Mouse (Mus musculus) cerebellum, adult 2 months (tissue): ENCODE measurements around the gene Col27a1. TPM values are rescaled to one million over a fixed set of nuclear protein-coding genes. Genes with fewer than 3 reads are reported as not detected.

Experiments used
- DNase-seq, 2 experiments: peaks; one replicate each; pipeline ENCODE4 v3.0.0; 2021
- H3K27ac ChIP-seq: fragments of 200-500 bp; 2 replicates; pipeline ENCODE4 v1.5.1; 2012; ENCODE audit warnings: low read length, control low read depth, inconsistent platforms; ENCODE audit not compliant: insufficient read depth
- H3K27me3 ChIP-seq: fragments of 200-500 bp; 2 replicates; pipeline ENCODE4 v1.6.1; 2012; ENCODE audit warnings: inconsistent platforms, mild to moderate bottlenecking, low read length, moderate library complexity; ENCODE audit not compliant: control insufficient read depth, insufficient read depth
- H3K4me1 ChIP-seq: fragments of 200-500 bp; 2 replicates; pipeline ENCODE4 v1.6.1; 2011; ENCODE audit warnings: low read length; ENCODE audit not compliant: control insufficient read depth, insufficient read depth
- H3K4me3 ChIP-seq: fragments of 200-500 bp; replicated peaks from 2 replicates; pipeline ENCODE3; 2011; ENCODE audit warnings: mild to moderate bottlenecking, low read depth, low read length, control low read depth; ENCODE audit not compliant: insufficient read depth
- CTCF ChIP-seq: fragments of 200-500 bp; IDR thresholded peaks from 2 replicates; pipeline ENCODE4 v1.5.1; 2011; ENCODE audit warnings: low read depth, mild to moderate bottlenecking, control low read depth, low read length, moderate library complexity, borderline replicate concordance; ENCODE audit not compliant: insufficient read depth
- POLR2A ChIP-seq: fragments of 200-500 bp; IDR thresholded peaks from 2 replicates; pipeline ENCODE4 v1.6.1; 2011; ENCODE audit warnings: low read length, control low read depth, borderline replicate concordance; ENCODE audit not compliant: insufficient read depth
- WGBS: fragments of 180-500 bp; shearing (Covaris S2); methylation state at CpG from one replicate; pipeline ENCODE4 v1.1.7; 2018; 5-methylcytosine and 5-hydroxymethylcytosine counted together
- polyA plus RNA-seq: library from polyadenylated mRNA; depleted of rRNA; stranded (reverse); fragments of >200 nt; gene quantifications from 2 replicates; pipeline ENCODE4 v1.2.3, GENCODE M21; 2012

The Col27a1 gene
- polyA plus RNA-seq, 1 experiment: 24.2 TPM

- no peak for DNase-seq
- WGBS: 56% methylated on average over 8 of the region's 8 CpGs
- Histone ChIP-seq H3K27me3 (no peaks in the 10 kb centered on the region), H3K4me1 (no peaks in the 10 kb centered on the region), H3K27ac (no peak within 1 kb of the TSS), H3K4me3 (no peak within 1 kb of the TSS)
- no peak for TF ChIP-seq CTCF
- no peak for TF ChIP-seq POLR2A
These were observed 130.5 kb downstream of the Col27a1 start, which contains the start of gene Orm1 for GRCm38 (mm10) chr4:63344295-63344694. Gene Orm1, plus strand, starts transcription at chr4:63344560.

- no peaks in the 10 kb centered on the region for H3K4me1 ChIP-seq
- no peaks in the 10 kb centered on the region for H3K27me3 ChIP-seq
- H3K27ac ChIP-seq: no peak overlapping the region
- TF ChIP-seq POLR2A: no peak
- TF ChIP-seq CTCF: no peak
- H3K4me3 ChIP-seq: no peak overlapping the region
- DNase-seq: no peak
These were observed 131.5 kb downstream of the Col27a1 start for GRCm38 (mm10) chr4:63345261-63345660.

GRCm38 (mm10) chr4:63346659-63347058 lies 132.9 kb downstream of the Col27a1 start:
- TF ChIP-seq CTCF: no peak
- 91% methylated on average over 4 of the region's 4 CpGs for WGBS
- H3K27ac ChIP-seq: no peak overlapping the region
- no peak overlapping the region for H3K4me3 ChIP-seq
- DNase-seq: no peak
- H3K27me3 ChIP-seq: no peaks in the 10 kb centered on the region
- no peaks in the 10 kb centered on the region for H3K4me1 ChIP-seq

- no peak for DNase-seq
- no peaks in the 10 kb centered on the region for H3K27me3 ChIP-seq
- no peak overlapping the region for H3K4me3 ChIP-seq
- no peak for TF ChIP-seq CTCF
- TF ChIP-seq POLR2A: no peak
- no peaks in the 10 kb centered on the region for H3K4me1 ChIP-seq
- WGBS: 47% methylated on average over 6 of the region's 6 CpGs
- no peak overlapping the region for H3K27ac ChIP-seq
These were observed 134.7 kb downstream of the Col27a1 start for GRCm38 (mm10) chr4:63348524-63348923.

- H3K4me3 ChIP-seq: no peak within 1 kb of the TSS
- H3K27me3 ChIP-seq: no peaks in the 10 kb centered on the region
- H3K4me1 ChIP-seq: no peaks in the 10 kb centered on the region
- TF ChIP-seq CTCF (no peak), POLR2A (no peak)
- 50% methylated on average over 4 of the region's 4 CpGs for WGBS
- H3K27ac ChIP-seq: no peak within 1 kb of the TSS
- DNase-seq: no peak
These were observed 142.3 kb downstream of the Col27a1 start, which contains the start of gene Orm3 for GRCm38 (mm10) chr4:63355877-63356665. Gene Orm3, plus strand, starts transcription at chr4:63356162.

GRCm38 (mm10) chr4:63356981-63357570 lies 143.3 kb downstream of the Col27a1 start:
- Histone ChIP-seq H3K27me3 (no peaks in the 10 kb centered on the region), H3K4me3 (no peak overlapping the region), H3K4me1 (no peaks in the 10 kb centered on the region), H3K27ac (no peak overlapping the region)
- DNase-seq: no peak
- 93% methylated on average over 2 of the region's 2 CpGs for WGBS
- no peak for TF ChIP-seq POLR2A
- no peak for TF ChIP-seq CTCF

- H3K4me3 ChIP-seq: no peak overlapping the region
- H3K4me1 ChIP-seq: no peaks in the 10 kb centered on the region
- DNase-seq: no peak
- no peaks in the 10 kb centered on the region for H3K27me3 ChIP-seq
- 48% methylated on average over 6 of the region's 6 CpGs for WGBS
- no peak for TF ChIP-seq POLR2A
- TF ChIP-seq CTCF: no peak
- no peak overlapping the region for H3K27ac ChIP-seq
These were observed 146.1 kb downstream of the Col27a1 start for GRCm38 (mm10) chr4:63359861-63360260.

- no peaks in the 10 kb centered on the region for H3K27me3 ChIP-seq
- H3K4me3 ChIP-seq: no peak within 1 kb of the TSS
- DNase-seq: no peak
- no peak within 1 kb of the TSS for H3K27ac ChIP-seq
- TF ChIP-seq POLR2A: no peak
- TF ChIP-seq CTCF: no peak
- H3K4me1 ChIP-seq: no peaks in the 10 kb centered on the region
- WGBS: 38% methylated on average over 5 of the region's 5 CpGs
These were observed 148.3 kb downstream of the Col27a1 start, which contains the start of gene Orm2 for GRCm38 (mm10) chr4:63362150-63362549. Gene Orm2, plus strand, starts transcription at chr4:63362449.
